Mouse (Mus musculus): ENCODE measurements around the gene Coq4.
"Not testable (repeated sequence)": the region's sequence is repeated elsewhere in the genome, so short reads cannot be mapped to it uniquely, and the experiment has no call there.

The Coq4 gene

GRCm38 (mm10) chr2:29787104-29787917 lies at the start of gene Coq4:
TSS of gene Coq4 (plus strand) at chr2:29787493.
- peak; percentile 97 for DNase-seq (ENCODE audit: low spot score)

GRCm38 (mm10) chr2:29738799-29739198 lies 48.5 kb upstream of the Coq4 start:
- no peak for DNase-seq (ENCODE audit: low spot score)

- DNase-seq (ENCODE audit: low spot score): no peak
These were observed 47.9 kb upstream of the Coq4 start for GRCm38 (mm10) chr2:29739368-29739767.

- no peak for DNase-seq (ENCODE audit: low spot score)
These were observed 46.1 kb upstream of the Coq4 start for GRCm38 (mm10) chr2:29741207-29741606.

GRCm38 (mm10) chr2:29744256-29744655 lies 43.0 kb upstream of the Coq4 start:
- no peak for DNase-seq (ENCODE audit: low spot score)

GRCm38 (mm10) chr2:29747188-29747782 lies 40.0 kb upstream of the Coq4 start:
- DNase-seq (ENCODE audit: low spot score): no peak

- DNase-seq (ENCODE audit: low spot score): peak; percentile 49
These were observed 39.4 kb upstream of the Coq4 start for GRCm38 (mm10) chr2:29747852-29748251.

GRCm38 (mm10) chr2:29748499-29748898 lies 38.8 kb upstream of the Coq4 start:
- no peak for DNase-seq (ENCODE audit: low spot score)

GRCm38 (mm10) chr2:29751497-29751896 lies 35.8 kb upstream of the Coq4 start, which contains the start of gene Gm13420:
TSS of gene Gm13420 (minus strand) at chr2:29751685.
- no peak for DNase-seq (ENCODE audit: low spot score)

GRCm38 (mm10) chr2:29752397-29752796 lies 34.9 kb upstream of the Coq4 start:
- DNase-seq (ENCODE audit: low spot score): no peak

GRCm38 (mm10) chr2:29755693-29756092 lies 31.6 kb upstream of the Coq4 start:
- no peak for DNase-seq (ENCODE audit: low spot score)

GRCm38 (mm10) chr2:29764831-29765230 lies 22.5 kb upstream of the Coq4 start:
- DNase-seq (ENCODE audit: low spot score): peak; percentile 87

- DNase-seq (ENCODE audit: low spot score): no peak
These were observed 19.1 kb upstream of the Coq4 start for GRCm38 (mm10) chr2:29767976-29768709.

- no peak for DNase-seq (ENCODE audit: low spot score)
These were observed 18.4 kb upstream of the Coq4 start for GRCm38 (mm10) chr2:29768901-29769300.

GRCm38 (mm10) chr2:29770162-29770561 lies 17.1 kb upstream of the Coq4 start:
- no peak for DNase-seq (ENCODE audit: low spot score)

GRCm38 (mm10) chr2:29771611-29772461 lies 15.5 kb upstream of the Coq4 start:
- DNase-seq (ENCODE audit: low spot score): no peak

GRCm38 (mm10) chr2:29773323-29773722 lies 14.0 kb upstream of the Coq4 start:
- DNase-seq (ENCODE audit: low spot score): no peak

- DNase-seq (ENCODE audit: low spot score): not testable (repeated sequence)
These were observed 6.0 kb upstream of the Coq4 start for GRCm38 (mm10) chr2:29781256-29781655.

GRCm38 (mm10) chr2:29784290-29784689 lies 3.0 kb upstream of the Coq4 start:
- peak; percentile 8 for DNase-seq (ENCODE audit: low spot score)

- peak; percentile 87 for DNase-seq (ENCODE audit: low spot score)
These were observed 816 bp downstream of the Coq4 start, which contains the start of gene Trub2 for GRCm38 (mm10) chr2:29787937-29788681. TSS of gene Trub2 (minus strand) at chr2:29788502.
